Mouse (Mus musculus) hindbrain, embryonic 10.5 days (tissue): ENCODE measurements around the gene Dnajb11. TPM values are rescaled to one million over a fixed set of nuclear protein-coding genes. Genes with fewer than 3 reads are reported as not detected.

Experiments used
- DNase-seq: peaks from one replicate; pipeline ENCODE4 v3.0.0-alpha.2; 2017; ENCODE audit warnings: low spot score
- H3K27ac ChIP-seq: fragments of 300-500 bp; sonication (generic); 2 replicates; pipeline ENCODE4 v1.5.1; 2016; ENCODE audit warnings: mild to moderate bottlenecking, moderate library complexity
- H3K27me3 ChIP-seq: fragments of 300-500 bp; sonication (generic); 2 replicates; pipeline ENCODE4 v1.6.1; 2016; ENCODE audit warnings: mild to moderate bottlenecking; ENCODE audit not compliant: poor library complexity, insufficient read depth, severe bottlenecking
- H3K36me3 ChIP-seq: fragments of 300-500 bp; sonication (generic); 2 replicates; pipeline ENCODE4 v1.6.1; 2016; ENCODE audit warnings: mild to moderate bottlenecking, moderate library complexity
- H3K4me1 ChIP-seq: fragments of 300-500 bp; sonication (generic); replicated peaks from 2 replicates; pipeline ENCODE4 v1.6.1; 2016; ENCODE audit warnings: mild to moderate bottlenecking
- H3K4me3 ChIP-seq: fragments of 300-500 bp; sonication (generic); 2 replicates; pipeline ENCODE4 v1.5.1; 2016; ENCODE audit warnings: mild to moderate bottlenecking, moderate library complexity
- H3K9me3 ChIP-seq: fragments of 300-500 bp; sonication (generic); 2 replicates; pipeline ENCODE4 v1.6.1; 2016; ENCODE audit warnings: mild to moderate bottlenecking, moderate library complexity
- WGBS: fragments of 180-500 bp; shearing (Covaris S2); methylation state at CpG from one replicate; pipeline ENCODE4 v1.1.7; 2016; 5-methylcytosine and 5-hydroxymethylcytosine counted together
- polyA plus RNA-seq: library from polyadenylated mRNA; unstranded; fragments of >200 nt; fragmentation: Nextera tagmentation; extraction: Ambion mirVana; gene quantifications from 2 replicates; pipeline ENCODE4 v1.2.1, GENCODE M21; 2016

Gene Dnajb11
- polyA plus RNA-seq = 93.2 and 98.3 TPM in 2 replicates

DNA sequence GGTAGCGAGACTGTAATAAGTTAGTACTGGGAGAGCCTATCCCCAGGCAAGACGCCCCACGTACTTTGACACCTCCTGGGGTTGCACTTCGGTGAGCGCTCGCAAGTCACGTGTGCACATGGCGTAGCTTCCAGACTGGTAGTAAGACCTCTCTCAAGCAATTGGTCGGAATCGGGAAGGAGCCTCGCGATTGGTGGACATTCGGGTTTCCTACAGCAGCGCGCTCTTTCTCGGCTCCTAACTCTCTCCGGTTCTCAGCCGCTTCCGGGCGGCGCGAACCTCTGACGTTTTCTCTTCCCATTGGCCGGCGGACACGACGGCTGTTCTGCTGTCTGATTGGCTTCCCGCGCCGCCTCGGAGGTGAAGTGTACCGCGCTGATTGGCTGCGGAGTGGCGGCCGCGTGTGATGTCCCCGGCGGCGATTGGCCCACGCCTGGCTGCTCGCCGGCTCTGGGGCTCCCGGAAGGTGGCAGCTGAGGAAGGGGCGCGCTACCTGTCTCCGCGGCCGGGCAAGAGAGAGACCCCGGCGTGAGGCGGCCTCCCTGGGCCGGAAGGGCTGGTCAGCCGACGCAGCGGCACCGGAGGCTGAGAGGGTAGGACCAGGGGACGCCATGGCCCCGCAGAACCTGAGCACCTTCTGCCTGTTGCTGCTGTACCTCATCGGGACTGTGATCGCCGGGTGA is at the start of gene Dnajb11, which contains the start of gene Tbccd1:
Gene Dnajb11, plus strand, starts transcription at position 415 of the 683 bp plus-strand sequence.
Gene Tbccd1, minus strand, starts transcription at position 239 of the 683 bp plus-strand sequence.
- H3K9me3 ChIP-seq = no peaks in the 10 kb centered on the region
- H3K27ac ChIP-seq = peak within 1 kb of the TSS; percentile 93
- under 1% methylated on average over 62 of the region's 62 CpGs for WGBS
- DNase-seq = peak; percentile 99
- H3K4me1 ChIP-seq = peaks cover 23% of the 10 kb centered on the region
- H3K36me3 ChIP-seq = peaks cover 30% of the 10 kb centered on the region
- no peaks in the 10 kb centered on the region for H3K27me3 ChIP-seq
- H3K4me3 ChIP-seq = peak within 1 kb of the TSS; percentile 98

DNA sequence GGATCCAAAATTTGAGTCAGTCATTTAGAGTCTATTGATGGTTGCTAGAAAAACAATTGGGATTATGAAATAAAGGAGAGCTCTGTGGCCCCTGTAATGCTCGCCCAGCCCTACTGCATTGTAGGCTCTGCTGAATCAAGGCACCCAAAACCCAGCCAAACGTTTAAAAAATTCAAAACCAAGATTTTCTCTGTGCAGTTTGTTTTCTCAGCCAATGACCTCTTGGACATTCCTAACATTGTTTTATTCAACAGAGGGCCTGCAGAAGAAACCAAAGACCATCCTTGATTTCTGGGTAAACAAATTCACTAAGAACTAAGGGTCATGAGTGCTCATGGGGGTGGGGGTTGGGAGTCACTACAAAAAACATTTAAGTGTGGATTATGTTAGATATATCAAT is 46.2 kb upstream of the Dnajb11 start, which contains the start of gene Crygs:
Gene Crygs, minus strand, starts transcription at position 101 of the 400 bp plus-strand sequence.
- Histone ChIP-seq H3K4me3 (no peak within 1 kb of the TSS), H3K36me3 (peaks cover 20% of the 10 kb centered on the region), H3K4me1 (no peaks in the 10 kb centered on the region), H3K9me3 (no peaks in the 10 kb centered on the region), H3K27me3 (peaks cover 12% of the 10 kb centered on the region), H3K27ac (no peak within 1 kb of the TSS)
- WGBS = 80% methylated on average over 2 of the region's 2 CpGs
- DNase-seq = no peak

DNA sequence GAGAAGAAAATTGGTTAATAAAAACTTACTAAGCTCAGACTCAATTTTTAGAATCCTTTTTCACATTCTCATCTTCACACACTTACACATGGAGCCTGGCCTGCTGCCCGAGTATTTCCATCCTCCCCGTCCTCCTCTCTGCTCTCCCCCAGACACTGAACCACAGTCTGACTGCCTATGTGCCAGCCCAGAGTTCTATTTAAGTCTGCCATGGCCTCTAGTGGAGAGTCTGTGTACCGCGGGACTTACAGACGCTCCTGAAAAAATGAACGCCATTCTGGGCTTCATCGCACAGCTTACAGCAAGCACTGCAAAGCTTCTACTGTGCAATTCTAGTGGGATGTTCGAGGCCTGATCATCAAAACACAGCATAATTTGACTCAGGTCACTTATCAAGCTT is 36.9 kb upstream of the Dnajb11 start:
- 61% methylated on average over 8 of the region's 8 CpGs for WGBS
- Histone ChIP-seq H3K9me3 (no peaks in the 10 kb centered on the region), H3K4me1 (no peaks in the 10 kb centered on the region), H3K27ac (no peak overlapping the region), H3K27me3 (no peaks in the 10 kb centered on the region), H3K36me3 (peaks cover 33% of the 10 kb centered on the region), H3K4me3 (no peak overlapping the region)
- no peak for DNase-seq

DNA sequence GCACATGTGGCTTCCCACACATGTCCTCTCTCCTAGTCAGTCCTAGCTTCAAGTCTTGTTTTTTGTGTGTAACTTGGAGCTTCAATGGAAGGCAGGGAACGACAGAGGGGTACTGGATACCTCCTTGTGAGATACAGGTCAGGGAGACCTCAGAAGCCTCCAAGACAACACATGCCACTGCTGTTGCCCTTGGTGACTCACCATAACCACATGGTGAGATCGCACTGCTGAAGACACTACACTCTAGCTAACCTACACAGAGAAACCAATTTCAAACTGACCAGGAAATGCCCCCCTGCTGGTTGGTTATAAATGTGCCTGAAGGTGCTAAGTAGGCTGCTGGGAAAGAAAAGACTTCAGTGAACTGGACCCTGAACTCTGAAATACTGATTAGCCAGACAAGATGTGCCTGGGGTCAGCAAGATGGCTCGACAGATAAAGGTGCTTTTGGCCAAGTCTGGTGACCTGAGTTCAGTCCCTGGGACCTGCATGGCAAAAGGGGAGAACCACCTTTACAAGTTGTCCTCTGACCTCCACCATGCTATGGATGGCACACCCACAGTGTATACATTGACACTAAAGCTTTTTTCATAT is 24.6 kb upstream of the Dnajb11 start:
- DNase-seq = no peak
- Histone ChIP-seq H3K27me3 (no peaks in the 10 kb centered on the region), H3K4me3 (no peak overlapping the region), H3K4me1 (no peaks in the 10 kb centered on the region), H3K27ac (no peak overlapping the region), H3K36me3 (peaks cover 66% of the 10 kb centered on the region), H3K9me3 (0 out of 2 replicates have a peak, but pooled peaks cover 3% of the 10 kb centered on the region)
- 85% methylated on average over 3 of the region's 3 CpGs for WGBS

DNA sequence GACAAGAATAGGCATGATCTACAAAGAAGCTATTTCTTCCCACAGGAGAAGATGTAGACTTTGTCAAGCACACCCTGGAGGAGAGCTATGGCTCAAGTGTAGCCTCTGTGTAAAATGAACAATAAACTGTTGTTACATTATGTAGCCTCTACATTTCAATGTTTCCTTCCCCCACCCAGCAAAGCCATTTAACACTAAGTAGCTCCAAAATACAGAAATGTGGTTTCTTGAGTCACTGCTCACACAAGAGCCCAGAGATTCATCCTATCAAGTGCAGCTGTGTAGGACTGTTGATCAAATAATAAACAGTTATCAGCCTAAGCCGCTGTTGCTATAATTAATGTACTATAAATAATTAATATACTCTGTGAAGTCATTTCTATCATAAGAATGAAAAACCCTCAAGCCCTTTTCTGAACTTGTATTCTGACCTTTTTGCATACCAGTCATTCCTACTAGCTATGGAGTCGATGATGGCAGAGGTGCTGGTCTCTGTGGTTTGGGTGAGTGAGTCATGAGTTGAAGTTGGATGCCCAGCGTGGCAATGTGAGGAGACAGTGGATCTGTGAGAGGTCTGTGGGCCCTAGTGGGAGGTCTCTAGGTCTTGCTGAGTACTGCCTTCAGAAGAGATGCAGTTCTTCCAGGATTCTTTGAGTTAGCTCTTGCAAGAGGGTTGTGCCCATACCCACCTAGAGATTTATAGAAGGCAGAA is 18.3 kb upstream of the Dnajb11 start:
- H3K4me3 ChIP-seq = no peak overlapping the region
- H3K27me3 ChIP-seq = no peaks in the 10 kb centered on the region
- H3K4me1 ChIP-seq = peaks cover 5% of the 10 kb centered on the region
- H3K27ac ChIP-seq = no peak overlapping the region
- H3K36me3 ChIP-seq = peaks cover 70% of the 10 kb centered on the region
- WGBS = 92% methylated on average over 3 of the region's 3 CpGs
- H3K9me3 ChIP-seq = no peaks in the 10 kb centered on the region
- DNase-seq = no peak

DNA sequence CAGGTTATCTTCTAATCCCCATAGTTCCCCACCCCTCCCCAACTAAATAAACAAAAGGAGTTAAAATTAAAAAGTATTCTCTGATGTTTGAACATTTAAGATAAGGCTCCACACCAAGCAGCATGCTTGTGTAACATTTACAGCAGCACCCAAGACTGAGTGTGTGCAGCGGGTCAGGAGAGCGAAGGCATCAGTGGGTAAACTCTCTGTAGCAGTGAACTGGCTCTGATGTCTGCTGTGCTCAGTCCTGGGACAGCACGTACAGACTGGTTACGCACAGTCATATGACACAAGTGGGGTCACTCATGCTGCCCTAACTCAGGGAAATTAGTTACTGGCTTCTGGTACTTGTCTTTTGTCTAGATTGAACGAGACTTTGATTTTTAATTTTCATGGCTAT is 14.8 kb upstream of the Dnajb11 start:
- Histone ChIP-seq H3K36me3 (peaks cover 37% of the 10 kb centered on the region), H3K9me3 (no peaks in the 10 kb centered on the region), H3K27ac (no peak overlapping the region), H3K4me3 (no peak overlapping the region), H3K4me1 (peaks cover 13% of the 10 kb centered on the region), H3K27me3 (no peaks in the 10 kb centered on the region)
- 96% methylated on average over 5 of the region's 5 CpGs for WGBS
- DNase-seq = no peak

DNA sequence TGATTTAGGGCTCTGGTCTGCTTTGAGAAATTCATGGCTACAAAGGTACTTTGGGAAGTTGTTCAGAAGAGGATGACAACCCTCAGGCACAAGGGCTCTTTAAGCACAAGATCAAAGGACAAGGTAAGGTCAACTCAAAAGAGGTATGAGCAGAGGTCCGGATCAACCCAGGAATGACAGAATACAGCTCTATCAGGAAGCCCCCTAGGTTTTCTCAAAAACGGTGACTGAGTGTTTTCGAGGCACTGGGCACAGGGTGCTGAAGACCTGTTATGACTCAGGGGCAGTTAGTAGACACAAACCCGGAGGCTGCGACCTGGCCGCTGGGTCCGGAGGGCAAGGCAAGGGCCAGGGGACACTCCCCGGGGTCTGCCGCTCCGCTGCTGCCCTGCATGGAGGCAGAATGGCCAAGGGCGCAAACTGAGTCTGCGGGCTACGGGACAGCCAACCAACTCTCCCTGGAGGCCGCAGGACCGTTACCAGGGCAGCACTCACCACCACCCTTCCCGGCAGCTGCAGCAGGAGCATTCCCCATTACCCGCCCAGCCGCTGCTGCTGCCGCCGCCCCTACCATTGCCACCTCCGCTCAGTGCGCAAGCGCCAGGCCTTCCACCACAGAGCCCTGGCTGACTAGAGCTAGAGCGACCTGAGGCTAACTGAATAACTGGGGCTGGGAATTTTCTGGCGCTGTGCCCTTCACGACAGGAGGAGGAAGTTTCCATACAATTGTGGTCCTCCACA is 13.4 kb upstream of the Dnajb11 start:
- Histone ChIP-seq H3K4me1 (peaks cover 13% of the 10 kb centered on the region), H3K4me3 (peak overlapping the region; percentile 64), H3K9me3 (no peaks in the 10 kb centered on the region), H3K27ac (peak overlapping the region; percentile 88), H3K27me3 (no peaks in the 10 kb centered on the region), H3K36me3 (peaks cover 26% of the 10 kb centered on the region)
- WGBS = 8% methylated on average over 26 of the region's 26 CpGs
- peak; percentile 84 for DNase-seq

DNA sequence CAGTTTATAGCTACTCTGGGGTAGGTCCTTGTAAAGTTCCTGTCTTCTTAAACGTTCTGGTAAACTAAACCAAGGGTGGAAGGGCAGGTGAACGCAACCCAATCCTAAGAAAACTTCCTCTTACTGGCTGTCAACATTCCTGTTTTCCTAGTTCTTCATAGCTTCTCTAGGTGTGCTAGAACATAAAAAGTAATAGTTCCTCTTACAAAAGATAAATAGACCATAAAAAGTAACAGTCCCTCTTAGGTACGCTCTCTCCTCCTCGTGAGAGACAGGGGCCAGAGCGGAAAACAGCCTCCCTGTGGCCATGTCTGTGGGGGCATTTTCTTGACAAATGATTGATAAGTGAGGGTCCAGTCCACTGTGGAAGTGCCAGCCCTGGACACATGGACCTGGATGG is 12.8 kb upstream of the Dnajb11 start:
- Histone ChIP-seq H3K4me3 (peak overlapping the region; percentile 64), H3K4me1 (peaks cover 13% of the 10 kb centered on the region), H3K36me3 (peaks cover 20% of the 10 kb centered on the region), H3K27ac (peak overlapping the region; percentile 88), H3K27me3 (no peaks in the 10 kb centered on the region), H3K9me3 (no peaks in the 10 kb centered on the region)
- DNase-seq = no peak
- WGBS = 80% methylated on average over 5 of the region's 5 CpGs

DNA sequence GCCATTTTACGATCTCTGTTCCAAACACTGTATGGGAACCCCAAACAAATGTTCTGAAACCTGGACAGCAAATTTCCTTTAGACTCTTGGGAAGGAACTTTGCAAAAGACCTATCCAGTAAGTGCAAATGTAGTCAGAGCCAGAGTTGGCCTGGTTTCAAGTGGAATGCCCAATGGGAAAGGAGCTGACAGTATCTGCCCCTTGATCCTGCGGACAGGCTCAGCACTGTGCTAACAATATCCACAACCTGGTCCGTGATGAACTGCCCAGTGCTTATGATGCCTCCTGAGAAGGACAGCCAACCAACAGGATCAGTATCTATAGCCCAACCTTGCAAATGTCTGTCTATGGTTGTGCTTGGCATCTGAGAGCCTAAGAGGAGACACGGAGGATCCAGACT is 12.2 kb upstream of the Dnajb11 start:
- DNase-seq = no peak
- WGBS = 90% methylated on average over 4 of the region's 4 CpGs
- Histone ChIP-seq H3K27ac (no peak overlapping the region), H3K27me3 (no peaks in the 10 kb centered on the region), H3K36me3 (peaks cover 14% of the 10 kb centered on the region), H3K4me3 (no peak overlapping the region), H3K9me3 (no peaks in the 10 kb centered on the region), H3K4me1 (peaks cover 13% of the 10 kb centered on the region)

DNA sequence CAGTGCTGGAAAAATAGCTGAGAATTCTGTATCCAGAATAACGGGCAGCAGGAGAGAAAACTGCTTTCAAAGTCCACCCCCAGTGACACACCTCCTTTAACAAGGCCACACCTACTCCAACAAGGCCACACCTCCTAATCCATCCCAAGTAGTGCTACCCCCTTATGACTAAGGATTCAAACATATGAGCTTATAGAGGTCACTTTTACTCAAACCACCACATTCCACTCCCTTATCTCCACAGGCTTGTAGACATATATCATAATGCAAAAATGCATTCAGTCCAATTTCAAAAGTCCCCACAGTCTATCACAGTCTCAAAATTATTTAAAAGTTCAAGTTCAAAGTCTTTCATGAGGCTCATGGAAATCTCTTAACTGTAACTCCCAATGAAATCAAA is 10.0 kb upstream of the Dnajb11 start:
- Histone ChIP-seq H3K36me3 (0 out of 2 replicates have a peak, but pooled peaks cover 4% of the 10 kb centered on the region), H3K27ac (no peak overlapping the region), H3K4me1 (peaks cover 13% of the 10 kb centered on the region), H3K9me3 (no peaks in the 10 kb centered on the region), H3K4me3 (no peak overlapping the region), H3K27me3 (no peaks in the 10 kb centered on the region)
- DNase-seq = no peak
- 90% methylated on average over 1 of the region's 1 CpGs for WGBS

DNA sequence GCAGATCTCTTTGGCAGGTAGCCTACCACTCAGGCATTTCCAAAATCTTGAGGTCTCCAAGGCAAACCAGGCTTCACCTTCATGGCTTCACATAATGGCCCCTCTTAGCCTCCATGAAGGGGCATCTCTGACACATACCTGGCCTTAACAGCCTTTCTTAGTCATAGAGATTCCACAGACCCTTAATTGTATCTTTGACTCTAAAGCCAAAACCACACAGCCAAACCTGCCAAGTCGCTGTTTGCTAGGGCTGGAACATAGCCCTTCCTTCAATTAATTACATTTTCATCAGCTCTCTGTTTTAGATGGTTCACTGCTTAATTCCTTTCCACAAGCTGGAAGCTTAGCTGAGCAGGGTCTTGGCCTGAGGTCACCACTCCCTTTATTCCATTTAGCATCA is 9.3 kb upstream of the Dnajb11 start:
- Histone ChIP-seq H3K4me3 (no peak overlapping the region), H3K4me1 (peaks cover 13% of the 10 kb centered on the region), H3K9me3 (no peaks in the 10 kb centered on the region), H3K27me3 (no peaks in the 10 kb centered on the region), H3K27ac (no peak overlapping the region), H3K36me3 (0 out of 2 replicates have a peak, but pooled peaks cover 7% of the 10 kb centered on the region)
- no peak for DNase-seq
- WGBS = 83% methylated on average over 1 of the region's 1 CpGs

DNA sequence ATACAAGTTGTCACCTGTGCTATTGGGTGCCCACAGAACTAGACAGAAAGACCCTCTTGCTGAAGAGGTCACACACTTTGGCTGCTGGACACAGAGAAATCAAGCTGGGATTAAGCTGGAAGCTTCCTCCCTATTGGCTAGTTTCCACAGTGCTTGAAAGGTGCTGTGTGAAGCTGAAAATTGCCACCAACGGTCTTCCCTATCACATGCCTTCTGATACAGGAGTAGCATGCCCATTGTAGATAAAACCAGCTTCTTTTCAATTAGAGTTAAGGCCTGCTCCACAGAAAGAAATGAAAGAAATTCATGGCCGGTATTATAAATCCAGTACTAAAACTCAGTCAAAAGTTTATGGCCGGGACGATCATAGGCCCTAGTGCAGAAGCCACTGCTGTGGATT is 4.9 kb upstream of the Dnajb11 start:
- H3K36me3 ChIP-seq = peaks cover 18% of the 10 kb centered on the region; the same call in 1 of the 2 replicates
- WGBS = 94% methylated on average over 4 of the region's 4 CpGs
- no peak overlapping the region for H3K27ac ChIP-seq
- no peaks in the 10 kb centered on the region for H3K27me3 ChIP-seq
- DNase-seq = no peak
- peaks cover 12% of the 10 kb centered on the region for H3K4me1 ChIP-seq
- no peak overlapping the region for H3K4me3 ChIP-seq
- H3K9me3 ChIP-seq = no peaks in the 10 kb centered on the region
